Comparison of ENCODE assay signal across 20 mouse cellular contexts in the genomic region with DNA sequence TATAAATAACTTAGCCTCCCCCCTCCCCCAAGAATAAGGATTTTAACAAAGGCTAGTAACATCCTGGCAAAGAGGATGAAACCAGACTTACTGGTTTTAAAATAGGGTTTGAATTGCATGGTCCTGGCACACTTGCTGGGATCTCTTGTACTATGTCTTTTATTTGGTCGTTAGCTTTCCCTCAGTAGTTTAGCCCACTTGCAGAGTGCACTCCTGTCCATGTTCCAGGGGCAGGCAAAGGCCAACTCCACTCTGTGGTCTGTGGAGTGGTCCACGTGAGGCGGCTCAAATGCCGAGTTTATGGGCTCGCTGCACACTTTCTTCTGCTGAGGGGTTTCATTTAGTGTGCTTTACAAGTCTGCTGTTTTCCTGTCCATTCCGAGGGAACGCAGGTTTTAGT. TPM values are rescaled to one million over a fixed set of nuclear protein-coding genes. Genes with fewer than 3 reads are reported as not detected.
DNase-seq lines count a peak whose midpoint lies in the region; ATAC-seq lines count a peak whose summit lies in the region.
"Had no signal": no experiment of that assay in that cellular context is flagged by ENCODE, and none has a peak within 500 bp of the region (broad histone marks: within the 10 kb centered on the region; RNA-seq: fewer than 3 reads in every experiment).

No protein-coding gene starts in this region.

- H3K4me3 ChIP-seq in heart, embryonic 13.5 days: no peak overlapping the region
- no peak overlapping the region for H3K4me3 ChIP-seq in limb, embryonic 12.5 days (replicated peaks)
- H3K4me3 ChIP-seq in limb, embryonic 10.5 days: no peak overlapping the region; the same call in 1 of the 2 replicates
- no peak overlapping the region for H3K4me3 ChIP-seq in limb, embryonic 13.5 days
- H3K4me3 ChIP-seq: megakaryocyte, embryonic 14.5 days; stomach, embryonic 15.5 days had no signal

- WGBS in heart, embryonic 13.5 days: 74% methylated on average over 7 of the region's 7 CpGs
- WGBS in limb, embryonic 12.5 days: 35% methylated on average over 7 of the region's 7 CpGs
- 72% methylated on average over 7 of the region's 7 CpGs for WGBS in limb, embryonic 10.5 days
- WGBS in limb, embryonic 13.5 days: 22% methylated on average over 7 of the region's 7 CpGs

- H3K4me1 ChIP-seq in heart, embryonic 13.5 days: peaks cover 40% of the 10 kb centered on the region
- peaks cover 38% of the 10 kb centered on the region for H3K4me1 ChIP-seq in limb, embryonic 12.5 days (replicated peaks)
- peaks cover 35% of the 10 kb centered on the region for H3K4me1 ChIP-seq in limb, embryonic 10.5 days
- H3K4me1 ChIP-seq in limb, embryonic 13.5 days: peaks cover 39% of the 10 kb centered on the region

- no peak overlapping the region for H3K27ac ChIP-seq in heart, embryonic 13.5 days (replicated peaks)
- no peak overlapping the region for H3K27ac ChIP-seq in limb, embryonic 12.5 days
- H3K27ac ChIP-seq in limb, embryonic 10.5 days: no peak overlapping the region
- H3K27ac ChIP-seq in limb, embryonic 13.5 days: no peak overlapping the region
- H3K27ac ChIP-seq: hindbrain, embryonic 14.5 days; stomach, embryonic 15.5 days had no signal

- ATAC-seq in heart, embryonic 13.5 days (ENCODE audit: extremely low read depth, insufficient number of reproducible peaks, low FRiP score, low TSS enrichment): no peak
- no peak for ATAC-seq in limb, embryonic 12.5 days (ENCODE audit: insufficient number of reproducible peaks, insufficient read depth, low FRiP score, low TSS enrichment, low read depth)
- no peak for ATAC-seq in limb, embryonic 13.5 days (ENCODE audit: low FRiP score, low read depth)
- ATAC-seq: forebrain, embryonic 16.5 days; intestine, postnatal 0 days had no signal

- peaks cover 38% of the 10 kb centered on the region for H3K36me3 ChIP-seq in heart, embryonic 13.5 days
- H3K36me3 ChIP-seq in limb, embryonic 12.5 days: peaks cover 32% of the 10 kb centered on the region
- H3K36me3 ChIP-seq in limb, embryonic 10.5 days: peaks cover 40% of the 10 kb centered on the region
- H3K36me3 ChIP-seq in limb, embryonic 13.5 days: peaks cover 34% of the 10 kb centered on the region

- H3K9ac ChIP-seq in heart, embryonic 13.5 days: peak overlapping the region; percentile 95
- H3K9ac ChIP-seq in limb, embryonic 12.5 days (replicated peaks): no peak overlapping the region
- H3K9ac ChIP-seq in limb, embryonic 13.5 days: peak overlapping the region; percentile 14; the same call in 1 of the 2 replicates
- H3K9ac ChIP-seq: stomach, embryonic 15.5 days had no signal

- H3K9me3 ChIP-seq in heart, embryonic 13.5 days: no peaks in the 10 kb centered on the region
- H3K9me3 ChIP-seq in limb, embryonic 12.5 days: no peaks in the 10 kb centered on the region
- H3K9me3 ChIP-seq in limb, embryonic 10.5 days (replicated peaks): no peaks in the 10 kb centered on the region
- H3K9me3 ChIP-seq in limb, embryonic 13.5 days: no peaks in the 10 kb centered on the region
- H3K9me3 ChIP-seq: megakaryocyte, embryonic 14.5 days; stomach, embryonic 15.5 days had no signal

- DNase-seq in heart, postnatal 4 days: no peak
- no peak for DNase-seq in limb, embryonic 10.5 days (ENCODE audit: low spot score)
- DNase-seq in lung, postnatal 36 days: peak; percentile 65
- no peak for DNase-seq in natural killer cell, adult 2 months (ENCODE audit: low spot score in 2 of 2)
- DNase-seq in embryo, embryonic 11 days: no peak
- DNase-seq: adrenal gland, postnatal 14 days; cerebellum, adult 8-10 months; gastrocnemius, postnatal 14 days; left cerebral cortex, postnatal 4 days; spleen, adult 18-20 months; thymus, postnatal 25 days had no signal

- no peaks in the 10 kb centered on the region for H3K27me3 ChIP-seq in heart, embryonic 13.5 days (replicated peaks)
- no peaks in the 10 kb centered on the region for H3K27me3 ChIP-seq in limb, embryonic 12.5 days
- no peaks in the 10 kb centered on the region for H3K27me3 ChIP-seq in limb, embryonic 10.5 days (ENCODE audit: low read depth, poor library complexity, severe bottlenecking)
- no peaks in the 10 kb centered on the region for H3K27me3 ChIP-seq in limb, embryonic 13.5 days
- H3K27me3 ChIP-seq: megakaryocyte, embryonic 14.5 days; stomach, embryonic 15.5 days had no signal

- peak overlapping the region; percentile 10 for H3K4me2 ChIP-seq in heart, embryonic 13.5 days
- H3K4me2 ChIP-seq in limb, embryonic 12.5 days: peak overlapping the region; percentile 18; the same call in 1 of the 2 replicates
- peak overlapping the region; percentile 84 for H3K4me2 ChIP-seq in limb, embryonic 13.5 days (replicated peaks)
- H3K4me2 ChIP-seq: stomach, embryonic 15.5 days had no signal

RNA-seq across cellular contexts. Expression of a gene that starts 3.2 kb away (rescaled TPM):
- polyA plus RNA-seq in heart, embryonic 13.5 days (2015; fragmentation: Nextera tagmentation; extraction: Ambion mirVana): 18.4 and 19.3 TPM in 2 replicates
- 10 to 100 TPM; 17.0 to 19.1 TPM for total RNA-seq in heart, postnatal 4 days (2021)
- 44.4 and 45.2 TPM in 2 replicates for polyA plus RNA-seq in limb, embryonic 12.5 days (2016; fragmentation: Nextera tagmentation; extraction: Ambion mirVana)
- 53.8 and 58.5 TPM in 2 replicates for polyA plus RNA-seq in limb, embryonic 10.5 days (2016; fragmentation: Nextera tagmentation; extraction: Ambion mirVana)
- polyA plus RNA-seq in limb, embryonic 13.5 days (2015; fragmentation: Nextera tagmentation; extraction: Ambion mirVana): 36.4 and 38.8 TPM in 2 replicates

RNA-seq across cellular contexts. Expression of a gene that starts 4.3 kb away (rescaled TPM):
- polyA plus RNA-seq in heart, embryonic 13.5 days (2015; fragmentation: Nextera tagmentation; extraction: Ambion mirVana): 108 and 111 TPM in 2 replicates
- 100 to 1,000 TPM; 126 to 130 TPM for total RNA-seq in heart, postnatal 4 days (2021)
- 145 and 147 TPM in 2 replicates for polyA plus RNA-seq in limb, embryonic 12.5 days (2016; fragmentation: Nextera tagmentation; extraction: Ambion mirVana)
- polyA plus RNA-seq in limb, embryonic 10.5 days (2016; fragmentation: Nextera tagmentation; extraction: Ambion mirVana): 159 and 168 TPM in 2 replicates
- 145 and 152 TPM in 2 replicates for polyA plus RNA-seq in limb, embryonic 13.5 days (2015; fragmentation: Nextera tagmentation; extraction: Ambion mirVana)

RNA-seq across cellular contexts. Expression of a gene that starts 49.8 kb away (rescaled TPM):
- polyA plus RNA-seq in heart, embryonic 13.5 days (2015; fragmentation: Nextera tagmentation; extraction: Ambion mirVana): 0.76 and 1.4 TPM in 2 replicates
- under 1 TPM in 1 of 2 experiments, not detected in 1; 0.18 TPM for total RNA-seq in heart, postnatal 4 days (2021)
- polyA plus RNA-seq in limb, embryonic 12.5 days (2016; fragmentation: Nextera tagmentation; extraction: Ambion mirVana): 2.3 TPM in 2 replicates
- polyA plus RNA-seq in limb, embryonic 10.5 days (2016; fragmentation: Nextera tagmentation; extraction: Ambion mirVana): 1.3 and 1.8 TPM in 2 replicates
- 2.7 TPM in 2 replicates for polyA plus RNA-seq in limb, embryonic 13.5 days (2015; fragmentation: Nextera tagmentation; extraction: Ambion mirVana)
- total RNA-seq: neutrophil, adult 5-6 weeks had no signal

RNA-seq across cellular contexts. Expression of a gene that starts 59.0 kb away (rescaled TPM):
- polyA plus RNA-seq in heart, embryonic 13.5 days (2015; fragmentation: Nextera tagmentation; extraction: Ambion mirVana): 4.5 and 5.2 TPM in 2 replicates
- 1 to 10 TPM; 3.1 to 4.2 TPM for total RNA-seq in heart, postnatal 4 days (2021)
- 3.8 and 4.4 TPM in 2 replicates for polyA plus RNA-seq in limb, embryonic 12.5 days (2016; fragmentation: Nextera tagmentation; extraction: Ambion mirVana)
- polyA plus RNA-seq in limb, embryonic 10.5 days (2016; fragmentation: Nextera tagmentation; extraction: Ambion mirVana): 7.7 and 8.1 TPM in 2 replicates
- polyA plus RNA-seq in limb, embryonic 13.5 days (2015; fragmentation: Nextera tagmentation; extraction: Ambion mirVana): 3.5 and 4.8 TPM in 2 replicates
- total RNA-seq: neutrophil, adult 5-6 weeks had no signal

Comparison
In these comparisons a context has a peak if more than half of its experiments do, and no peak if none do; other contexts are left out.
1. H3K4me2 ChIP-seq: peak in every context shown above with its lines; median percentile 84 in limb, embryonic 13.5 days; 18 in limb, embryonic 12.5 days; 10 in heart, embryonic 13.5 days.